Mouse (Mus musculus): Measurements from ENCODE around the gene Ctxn1.

Ctxn1 gene

DNA sequence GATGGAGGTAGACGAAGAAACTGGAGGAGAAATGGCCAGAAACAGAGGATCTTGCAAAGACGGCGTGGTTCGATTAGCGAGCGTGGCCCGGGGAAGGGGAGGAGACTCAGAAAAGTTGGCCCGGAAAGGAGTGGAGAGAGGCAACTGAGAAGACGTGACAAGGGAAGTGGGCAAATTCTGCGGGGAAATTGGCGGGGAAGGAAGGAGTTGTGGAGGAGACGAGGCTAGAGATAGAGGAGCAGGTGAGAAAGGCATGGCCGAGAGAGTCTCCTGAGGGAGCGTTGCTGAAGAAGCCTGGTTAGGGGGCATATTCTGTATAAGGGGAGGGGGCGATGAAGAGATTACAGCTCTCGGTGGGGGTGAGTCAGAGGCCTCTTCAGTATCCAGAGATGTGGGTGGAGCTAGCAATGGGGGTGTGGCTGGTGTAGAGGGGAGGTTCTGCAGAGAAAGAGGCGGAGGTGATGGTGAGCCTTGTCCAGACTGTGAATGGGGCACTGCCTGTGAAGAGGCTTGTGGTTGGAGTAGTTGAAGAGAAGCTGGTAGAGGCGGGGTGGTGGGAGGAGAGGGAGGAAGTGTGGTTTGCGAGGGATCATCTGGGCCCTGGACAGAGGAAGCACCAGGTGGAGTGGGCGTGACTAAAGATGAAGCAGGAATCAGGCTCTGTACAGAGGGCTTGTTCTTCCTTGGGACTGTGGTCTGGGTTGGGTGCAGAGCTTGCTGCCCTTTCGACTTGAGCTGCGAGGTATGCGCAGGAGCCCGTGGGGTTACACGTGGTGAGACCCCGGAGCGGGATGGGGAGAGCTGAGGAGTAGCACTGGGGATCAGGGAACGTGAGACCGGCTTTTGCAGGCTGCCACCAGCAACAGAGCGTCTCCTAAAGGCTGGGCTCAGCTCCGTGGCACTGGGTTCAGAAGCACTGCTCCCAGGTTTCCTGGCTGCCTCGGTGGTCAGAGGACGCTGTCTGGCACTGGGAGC is 44.8 kb downstream of the Ctxn1 start:
- peak; percentile 89 for DNase-seq (ENCODE audit: low spot score)

DNA sequence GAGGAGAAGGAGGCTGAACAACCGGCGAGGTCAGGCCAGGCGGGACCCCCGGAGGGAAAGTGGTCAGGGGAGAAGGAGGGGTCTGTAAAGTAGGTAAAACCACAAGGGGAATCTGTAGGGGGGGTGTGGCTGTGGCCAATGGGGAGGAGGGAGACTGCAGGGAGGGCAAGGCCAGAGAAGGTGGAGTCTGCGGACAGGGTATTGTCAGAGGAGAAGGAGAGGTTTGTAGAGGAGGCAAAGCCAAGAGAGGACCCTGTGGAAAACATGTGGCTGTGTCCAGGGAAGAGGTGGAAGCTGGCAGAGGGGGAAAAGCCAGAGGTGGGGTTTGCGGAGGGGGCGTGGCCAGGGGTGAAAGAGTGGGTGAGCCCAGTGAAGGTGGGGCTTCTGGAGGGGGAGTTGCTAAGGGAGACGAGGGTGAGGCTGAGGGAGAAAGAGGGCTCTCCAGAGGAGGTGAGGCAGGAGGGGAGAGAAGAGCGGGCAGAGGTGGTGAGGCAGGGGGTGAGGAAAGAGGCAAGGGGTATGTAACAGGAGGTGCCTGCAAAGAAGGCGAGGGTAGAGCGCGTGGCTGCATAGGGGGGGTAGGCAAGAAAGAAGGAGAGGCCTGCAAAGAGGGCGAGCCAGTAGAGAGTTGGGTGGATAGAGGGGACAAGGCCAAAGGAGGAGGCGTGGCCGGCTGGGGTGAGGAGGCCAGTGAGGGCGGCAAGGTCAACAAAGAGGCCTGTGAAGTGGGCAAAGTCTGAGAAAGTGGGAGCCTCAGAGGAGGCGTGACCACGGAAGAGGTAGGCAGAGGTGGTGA is 45.7 kb downstream of the Ctxn1 start:
- DNase-seq (ENCODE audit: low spot score) = peak; percentile 74

DNA sequence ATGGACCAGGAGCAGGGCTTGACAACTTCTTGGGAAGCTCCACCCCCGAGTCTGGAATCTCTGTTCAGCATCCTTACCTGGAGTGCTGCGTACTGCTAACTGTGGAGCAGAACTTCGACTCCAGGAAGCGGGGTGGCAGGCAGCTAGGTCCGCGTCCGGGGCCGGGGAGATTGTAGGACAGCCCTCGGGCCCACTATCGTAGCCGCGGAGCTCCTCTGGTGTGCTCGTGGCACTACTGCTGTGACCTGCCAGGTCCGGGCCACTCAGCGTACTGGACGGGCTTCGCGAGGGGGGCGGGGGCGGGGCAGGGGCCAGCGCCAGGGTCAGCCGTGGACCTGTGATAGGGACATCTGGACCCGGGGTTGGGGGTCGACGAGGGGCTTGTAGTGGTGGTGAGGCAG is 46.3 kb downstream of the Ctxn1 start:
- DNase-seq (ENCODE audit: low spot score) = no peak

DNA sequence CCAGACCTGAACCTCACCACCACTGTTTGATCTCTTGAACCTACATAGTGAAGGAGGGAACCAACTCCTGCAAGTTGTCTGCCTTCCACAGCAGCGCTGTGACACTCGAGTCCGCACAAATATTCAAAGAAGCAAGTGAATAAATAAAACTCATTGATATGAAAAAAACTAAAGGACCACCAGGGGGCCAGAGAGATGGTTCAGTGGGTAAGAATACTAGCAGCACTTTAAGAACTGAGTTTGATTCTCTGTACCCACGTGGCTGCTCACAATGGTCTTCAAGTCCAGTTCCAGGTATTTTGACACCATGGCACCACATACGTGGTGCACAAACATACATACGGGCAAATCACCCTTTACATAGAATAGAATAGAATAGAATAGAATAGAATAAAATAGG is 48.0 kb downstream of the Ctxn1 start:
- no peak for DNase-seq (ENCODE audit: low spot score)
